Mouse (Mus musculus) A20 (cell line): ENCODE data around the gene 1700067P10Rik.

Experiments
- DNase-seq: peaks from one replicate; pipeline ENCODE4 v3.0.0-alpha.2; 2011; ENCODE audit warnings: low read depth, low spot score

The 1700067P10Rik gene

GRCm38 (mm10) chr17:48089019-48089418 is at the start of gene 1700067P10Rik:
1700067P10Rik (plus strand) TSS chr17:48089319.
- no peak for DNase-seq

GRCm38 (mm10) chr17:48041351-48042287 is 47.5 kb upstream of the 1700067P10Rik start:
- peak; percentile 62 for DNase-seq

- peak; percentile 29 for DNase-seq
Observed at GRCm38 (mm10) chr17:48043154-48043880, 45.8 kb upstream of the 1700067P10Rik start.

- peak; percentile 73 for DNase-seq
Observed at GRCm38 (mm10) chr17:48045631-48046030, 43.5 kb upstream of the 1700067P10Rik start.

- no peak for DNase-seq
Observed at GRCm38 (mm10) chr17:48051638-48052337, 37.3 kb upstream of the 1700067P10Rik start.

- no peak for DNase-seq
Observed at GRCm38 (mm10) chr17:48052338-48053067, 36.6 kb upstream of the 1700067P10Rik start.

- DNase-seq, result no peak
Observed at GRCm38 (mm10) chr17:48053646-48054045, 35.5 kb upstream of the 1700067P10Rik start.

GRCm38 (mm10) chr17:48055076-48055816 is 33.9 kb upstream of the 1700067P10Rik start:
- no peak for DNase-seq

- no peak for DNase-seq
Observed at GRCm38 (mm10) chr17:48057382-48057781, 31.7 kb upstream of the 1700067P10Rik start.

GRCm38 (mm10) chr17:48064196-48064843 is 24.8 kb upstream of the 1700067P10Rik start:
- no peak for DNase-seq

GRCm38 (mm10) chr17:48065081-48065501 is 24.0 kb upstream of the 1700067P10Rik start:
- DNase-seq, result no peak

GRCm38 (mm10) chr17:48067083-48067614 is 22.0 kb upstream of the 1700067P10Rik start:
- DNase-seq, result no peak

GRCm38 (mm10) chr17:48067729-48068128 is 21.4 kb upstream of the 1700067P10Rik start:
- DNase-seq, result no peak

GRCm38 (mm10) chr17:48080626-48081025 is 8.5 kb upstream of the 1700067P10Rik start:
- DNase-seq, result no peak

GRCm38 (mm10) chr17:48089446-48089845 is 327 bp downstream of the 1700067P10Rik start:
- DNase-seq, result no peak

GRCm38 (mm10) chr17:48090305-48090704 is 1.2 kb downstream of the 1700067P10Rik start:
- DNase-seq, result no peak

- DNase-seq, result peak; percentile 36
Observed at GRCm38 (mm10) chr17:48093286-48093817, 4.2 kb downstream of the 1700067P10Rik start.

GRCm38 (mm10) chr17:48094820-48095680 is 5.9 kb downstream of the 1700067P10Rik start:
- DNase-seq, result no peak
